Mouse (Mus musculus): Measurements from ENCODE around the gene Ntm. TPM values are rescaled to one million over a fixed set of nuclear protein-coding genes. Genes with fewer than 3 reads are reported as not detected.

Ntm gene
- total RNA-seq, 4 experiments from 2014 or later: 0.46 to 1.4 (median 1.1) TPM

DNA sequence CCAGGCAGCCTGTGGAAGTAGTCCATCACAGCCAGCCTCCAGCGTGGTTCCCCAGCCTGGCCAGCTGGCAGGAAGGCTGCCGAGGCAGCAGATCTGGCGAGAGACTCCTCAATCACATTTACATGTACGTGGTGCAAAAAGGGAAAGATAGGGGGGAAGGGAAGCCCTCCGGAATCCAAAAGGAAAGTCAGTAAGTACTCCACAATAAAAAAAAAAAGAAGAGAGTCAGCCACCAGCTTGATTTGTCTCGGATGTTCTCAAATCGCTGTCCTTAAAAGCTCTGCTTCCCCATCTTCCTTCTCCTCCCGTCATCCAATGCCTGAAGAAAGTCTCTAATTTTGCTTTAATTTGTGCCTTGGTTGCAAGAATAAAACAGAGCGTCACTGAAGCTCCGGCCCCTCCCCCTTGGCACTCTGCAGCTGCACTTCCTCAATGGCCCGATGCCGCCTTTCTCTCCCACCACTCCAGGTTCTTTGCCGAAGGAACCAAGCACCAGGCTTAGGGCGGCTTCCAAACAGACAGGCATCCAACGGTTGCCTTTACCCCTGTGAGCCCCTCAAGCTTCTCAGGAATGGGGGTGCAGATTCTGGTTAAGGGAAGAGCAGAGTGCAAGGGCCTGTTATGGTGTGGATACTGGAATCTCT lies 212.4 kb downstream of the Ntm start:
- DNase-seq: no peak

DNA sequence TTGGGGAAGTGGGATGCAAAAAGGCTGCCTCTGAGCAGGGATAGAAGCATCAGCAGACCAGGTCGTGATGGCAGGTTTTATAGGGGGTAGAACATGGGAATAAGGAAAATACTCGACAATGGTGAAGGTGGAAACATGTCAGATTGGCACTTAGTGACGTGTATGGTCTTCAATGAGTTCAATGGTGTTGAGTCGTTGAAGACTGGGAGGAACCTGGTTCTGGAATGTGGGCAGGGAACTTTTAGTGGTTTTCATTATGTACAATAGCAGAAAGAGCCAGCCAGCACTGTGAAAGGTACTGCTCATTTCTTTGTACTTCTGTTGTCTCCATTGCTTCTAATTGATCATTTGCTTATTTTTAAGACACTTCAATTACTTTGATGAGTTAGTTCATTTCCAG lies 214.9 kb downstream of the Ntm start:
- DNase-seq: no peak

DNA sequence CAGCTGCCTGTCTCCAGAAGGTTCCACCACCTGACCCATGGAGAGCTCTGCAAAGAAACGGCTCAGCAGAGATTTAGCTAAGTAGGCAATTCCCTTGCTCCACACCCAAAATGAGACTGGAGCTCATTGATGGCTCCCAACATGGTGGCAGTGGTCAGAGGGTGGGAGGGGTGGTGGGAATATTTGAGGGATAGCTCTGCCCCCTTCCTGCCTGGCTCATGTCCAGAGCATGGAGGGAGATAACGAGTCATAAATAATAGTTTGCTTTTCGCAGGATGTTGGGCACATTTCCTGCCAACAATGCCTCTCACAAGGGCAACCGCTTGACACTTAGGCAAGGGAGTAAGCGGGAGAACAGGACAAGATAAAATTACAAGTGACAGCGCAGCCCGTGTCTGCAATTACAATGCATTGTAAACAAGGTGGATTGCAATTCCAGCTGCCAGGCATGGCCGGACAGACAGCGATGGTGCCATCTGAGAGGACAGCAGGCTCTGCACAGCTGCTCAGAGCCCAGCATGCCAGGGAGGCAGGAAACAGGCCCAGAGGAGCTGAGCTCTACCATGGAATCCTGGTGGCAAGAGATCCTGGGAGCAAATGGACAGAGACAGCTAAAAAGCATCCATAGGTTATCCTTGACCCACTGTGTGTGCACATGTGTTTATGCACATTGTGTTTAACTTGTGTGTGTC lies 224.0 kb downstream of the Ntm start:
- DNase-seq: no peak

DNA sequence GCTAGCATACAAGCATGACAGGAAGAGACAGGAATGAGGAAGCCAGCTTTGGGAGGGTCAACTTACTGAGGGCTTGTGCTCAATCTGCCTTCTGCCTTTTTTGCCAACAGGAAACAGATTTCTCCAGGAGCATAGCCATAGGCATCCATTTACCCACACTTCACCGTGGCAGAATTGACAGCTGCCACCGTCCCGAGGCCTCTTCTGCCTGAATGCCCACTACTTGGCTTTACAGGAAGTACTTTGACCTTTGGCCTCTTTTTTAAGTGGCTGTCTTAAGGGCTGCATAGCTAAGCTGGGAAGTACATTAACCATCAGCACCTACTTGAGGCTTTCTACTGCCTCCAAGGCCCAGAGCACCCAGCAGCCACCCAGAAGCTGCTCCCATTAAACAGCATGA lies 226.9 kb downstream of the Ntm start:
- DNase-seq: no peak

DNA sequence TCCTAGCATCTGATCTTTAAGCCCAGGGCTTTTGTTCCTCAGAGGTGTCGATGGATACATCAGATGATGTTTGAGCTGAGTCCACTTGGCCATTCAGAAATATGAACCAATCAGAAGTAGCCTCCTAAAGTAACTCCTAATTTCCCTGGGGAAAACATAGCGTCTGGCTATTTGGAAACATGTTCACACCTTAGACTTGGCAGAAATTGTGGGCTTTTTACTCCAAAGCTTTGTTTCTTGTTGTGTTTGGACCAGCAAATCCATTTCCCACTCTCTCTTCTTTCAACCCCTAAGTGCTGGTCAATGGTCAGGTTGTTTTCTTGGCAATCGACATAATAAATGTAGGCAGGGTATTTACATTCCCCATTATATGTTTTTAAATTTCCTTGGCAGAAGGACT lies 230.0 kb downstream of the Ntm start:
- no peak for DNase-seq

DNA sequence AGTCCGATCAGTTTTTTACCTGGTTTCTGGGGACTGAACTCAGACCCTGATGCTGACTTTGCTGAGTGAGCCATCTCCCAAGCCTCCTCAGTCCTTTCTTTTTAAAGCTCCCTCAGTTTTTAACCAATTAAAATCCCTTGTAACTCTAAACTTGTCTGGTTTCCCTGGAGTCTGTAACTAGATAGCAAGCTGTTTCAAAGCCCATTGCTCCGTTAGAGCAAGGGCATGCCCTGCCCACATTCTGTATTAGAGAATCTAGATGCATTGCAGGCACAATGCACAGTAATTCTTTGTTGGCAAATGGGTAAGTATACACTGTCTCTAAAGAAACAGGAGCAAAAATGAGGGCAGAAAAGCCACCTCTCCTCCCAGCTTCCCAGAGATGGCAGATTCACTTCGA lies 231.3 kb downstream of the Ntm start:
- DNase-seq: no peak

DNA sequence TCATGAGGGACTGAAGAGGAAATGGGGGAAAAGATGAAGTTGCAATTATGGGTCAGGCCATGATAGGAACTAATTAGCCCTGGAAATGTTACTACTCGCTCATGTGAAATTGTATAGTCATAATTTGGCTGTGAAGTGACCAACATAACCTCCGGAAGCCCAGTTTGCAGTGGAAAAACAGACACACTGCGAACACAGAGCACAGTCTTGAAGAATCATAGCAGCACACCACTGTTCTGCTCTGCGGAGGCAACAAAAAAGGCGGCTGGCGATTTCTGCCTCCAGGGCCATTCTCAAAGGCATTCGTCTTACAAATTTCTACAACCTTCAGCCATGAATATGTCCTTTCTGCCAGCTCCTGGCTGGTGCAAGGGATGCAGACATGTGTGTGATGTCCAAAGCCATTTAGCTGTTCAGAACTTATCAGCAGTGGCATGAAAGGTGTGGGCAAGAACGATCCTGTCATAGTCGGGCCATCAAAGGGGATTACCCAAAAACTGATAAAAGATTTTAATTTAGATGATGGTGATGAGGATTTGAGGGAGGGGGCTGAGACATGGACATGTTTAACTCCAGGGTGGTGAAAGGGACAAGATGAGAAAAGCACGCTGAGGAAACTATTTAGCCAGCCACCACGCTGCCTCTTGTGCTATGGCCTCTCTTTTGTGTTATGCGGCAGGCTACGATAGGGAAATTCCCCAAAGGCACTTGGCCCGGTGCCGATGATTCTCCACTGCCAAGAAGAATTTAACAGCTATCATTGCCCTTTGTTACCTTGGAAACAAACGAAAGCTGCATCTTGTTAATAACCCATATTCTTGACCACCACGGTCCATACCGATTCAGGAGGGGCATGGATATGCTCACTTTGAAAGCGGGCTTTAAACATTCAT lies 235.2 kb downstream of the Ntm start:
- DNase-seq: no peak

DNA sequence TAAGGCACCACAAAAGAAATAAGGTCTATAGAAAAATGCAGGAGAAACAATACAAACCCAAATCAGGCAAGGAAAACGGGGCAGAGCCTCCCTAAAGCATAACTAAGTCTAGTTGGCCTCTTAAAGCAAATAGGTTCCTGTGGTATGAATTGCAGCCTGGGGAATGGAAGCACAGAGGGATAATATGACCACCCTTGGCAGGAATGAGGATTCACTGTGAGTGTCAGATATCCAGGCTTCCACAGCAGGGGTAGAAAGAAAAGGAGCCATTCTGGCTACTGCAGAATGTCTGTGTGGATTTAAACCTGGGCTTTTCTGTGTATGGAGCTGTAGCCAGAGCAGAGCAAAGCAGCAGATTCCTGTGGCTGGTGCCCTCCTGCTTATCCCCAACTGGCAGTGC lies 241.5 kb downstream of the Ntm start:
- DNase-seq: no peak

DNA sequence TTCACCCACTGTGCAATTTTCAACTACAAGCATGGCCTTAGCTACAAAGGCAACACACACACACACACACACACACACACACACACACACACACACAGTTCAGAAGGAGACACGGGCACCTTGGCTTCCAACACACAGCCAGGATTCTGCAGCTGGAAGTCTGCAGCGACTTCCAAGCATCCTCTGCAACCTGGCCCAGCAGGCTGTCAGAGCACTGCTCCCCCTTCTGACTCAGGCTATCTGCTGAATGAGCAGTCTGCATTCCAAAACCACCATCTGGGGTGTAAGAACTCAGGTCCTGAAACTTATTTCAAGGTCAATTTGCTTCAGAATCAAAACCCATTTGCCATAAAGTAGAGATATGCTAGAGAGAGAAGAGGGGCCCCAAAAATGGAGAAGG lies 246.1 kb downstream of the Ntm start:
- DNase-seq: no peak

DNA sequence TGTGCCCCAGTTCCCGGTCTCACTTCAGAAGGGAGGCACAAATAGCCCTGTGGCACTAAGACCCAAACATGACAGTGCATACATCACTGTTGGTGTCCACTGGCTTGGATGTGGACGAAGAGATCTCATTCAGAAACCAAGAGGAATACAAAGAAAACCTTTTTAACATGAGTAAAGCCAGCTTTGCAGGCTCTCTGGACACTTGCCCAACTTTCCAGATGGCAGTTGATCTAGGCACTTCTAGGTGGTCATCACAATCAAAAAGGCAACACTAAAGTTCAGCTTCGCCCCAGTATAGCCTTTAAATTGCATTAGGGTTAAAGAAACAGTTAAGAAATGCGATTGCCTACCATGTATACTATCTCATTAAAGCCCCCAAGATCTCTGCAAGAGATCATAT lies 264.7 kb downstream of the Ntm start:
- DNase-seq: no peak

DNA sequence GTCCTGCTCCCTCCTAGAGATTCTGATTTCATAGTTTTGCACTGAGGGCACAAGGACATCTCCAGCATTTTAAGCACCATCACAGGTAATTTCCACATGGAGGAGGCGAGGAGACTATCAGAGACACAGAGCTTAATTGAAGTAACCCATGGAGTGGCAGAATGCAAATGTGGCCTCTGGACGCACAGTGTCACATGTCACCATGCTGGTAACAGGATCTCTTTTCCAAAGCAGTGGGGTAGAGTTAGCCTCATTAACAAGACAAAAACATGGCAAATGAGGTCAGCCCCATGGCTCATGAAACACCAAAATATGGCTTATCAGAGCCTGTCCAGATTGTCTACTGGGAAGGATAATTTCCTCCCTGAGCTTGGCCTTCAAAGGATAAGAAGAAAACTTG lies 268.8 kb downstream of the Ntm start:
- DNase-seq: no peak

DNA sequence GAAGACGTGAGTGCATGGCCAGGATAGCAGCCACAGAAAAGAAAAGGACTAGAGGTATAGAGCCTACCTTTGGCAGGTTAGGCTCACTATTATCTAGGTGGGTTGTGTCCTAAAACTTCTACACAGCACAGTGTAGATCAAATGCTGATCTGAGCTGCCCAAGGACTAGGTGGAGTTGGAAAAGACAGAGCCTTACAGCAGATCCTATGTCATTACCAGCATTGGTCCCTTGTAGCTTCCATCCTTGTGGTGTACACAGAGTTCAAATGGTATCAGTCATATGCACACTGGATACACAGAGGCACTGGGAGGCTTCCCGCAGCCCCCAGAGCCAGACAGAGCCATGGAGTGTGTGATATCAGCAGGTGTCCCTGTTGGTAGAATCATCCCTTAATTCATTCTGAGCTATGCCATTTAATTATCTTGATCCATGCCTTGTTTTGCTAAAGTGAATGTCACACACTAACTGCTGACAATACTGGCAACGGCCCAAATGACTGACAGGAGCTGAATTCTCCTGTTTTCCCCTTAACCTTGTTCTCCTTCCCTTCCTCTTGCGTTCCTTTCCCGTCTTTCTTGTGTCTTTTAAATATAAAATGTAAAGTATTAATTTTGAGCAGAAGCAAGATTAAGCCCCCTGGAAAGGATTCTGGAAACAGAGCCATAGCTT lies 271.6 kb downstream of the Ntm start:
- no peak for DNase-seq

DNA sequence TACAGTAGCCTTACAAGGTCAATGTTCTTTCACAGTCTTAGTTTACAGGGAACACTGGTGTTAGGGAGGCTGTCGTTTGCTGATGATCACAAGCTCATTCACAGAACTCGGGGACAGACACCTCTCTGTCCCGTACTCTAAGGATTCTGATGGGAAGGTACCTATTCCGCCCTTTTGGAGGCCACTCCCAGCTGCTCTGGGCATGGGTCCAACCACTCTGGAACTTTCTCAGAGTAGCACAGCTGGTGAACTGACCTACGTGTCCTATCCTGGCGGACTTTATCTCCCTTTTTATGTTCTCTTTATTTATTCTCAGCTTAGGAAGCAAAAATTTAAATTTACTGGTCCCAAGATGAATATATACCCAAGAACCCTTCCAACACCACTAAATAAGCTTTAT lies 280.7 kb downstream of the Ntm start:
- no peak for DNase-seq

DNA sequence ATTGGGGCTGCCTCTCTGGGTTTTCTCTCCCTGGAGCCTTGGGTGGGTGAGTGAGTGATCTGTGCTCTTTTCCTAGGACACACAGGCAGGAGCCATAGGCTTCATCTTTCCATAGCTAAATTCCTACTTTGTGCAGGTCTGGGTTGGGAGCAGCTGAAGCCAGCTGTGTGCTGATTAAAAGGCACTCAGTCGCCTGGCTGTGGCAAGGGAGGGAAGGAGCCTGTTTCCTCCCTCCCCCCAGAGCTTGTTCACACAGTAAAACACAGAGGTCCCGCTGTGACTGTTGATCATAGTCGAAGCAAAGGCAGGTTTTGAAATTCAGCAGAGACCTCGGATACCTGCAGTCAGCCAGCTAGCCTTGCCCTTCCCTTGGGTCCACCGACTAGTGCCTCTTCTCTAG lies 282.3 kb downstream of the Ntm start:
- DNase-seq: no peak

DNA sequence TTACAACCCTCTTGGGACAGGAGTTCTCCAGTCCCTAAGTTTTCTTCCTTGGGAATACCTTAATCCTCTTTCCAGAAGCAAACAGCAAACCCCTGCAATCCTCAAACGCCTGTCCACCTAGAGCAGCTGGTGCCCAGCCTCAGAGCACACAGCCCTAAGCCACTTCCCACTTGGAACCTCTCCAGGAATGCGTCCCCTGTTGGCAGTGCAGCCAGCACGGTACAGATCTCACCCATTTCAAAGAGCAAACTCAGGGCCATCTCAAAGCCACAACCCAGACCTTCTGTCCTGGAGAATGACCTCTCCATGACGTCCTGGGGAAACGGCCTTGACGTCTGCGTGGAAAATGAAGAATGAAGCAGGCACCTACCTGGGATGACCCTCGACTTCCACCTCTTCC lies 289.0 kb downstream of the Ntm start:
- peak; percentile 65 for DNase-seq

DNA sequence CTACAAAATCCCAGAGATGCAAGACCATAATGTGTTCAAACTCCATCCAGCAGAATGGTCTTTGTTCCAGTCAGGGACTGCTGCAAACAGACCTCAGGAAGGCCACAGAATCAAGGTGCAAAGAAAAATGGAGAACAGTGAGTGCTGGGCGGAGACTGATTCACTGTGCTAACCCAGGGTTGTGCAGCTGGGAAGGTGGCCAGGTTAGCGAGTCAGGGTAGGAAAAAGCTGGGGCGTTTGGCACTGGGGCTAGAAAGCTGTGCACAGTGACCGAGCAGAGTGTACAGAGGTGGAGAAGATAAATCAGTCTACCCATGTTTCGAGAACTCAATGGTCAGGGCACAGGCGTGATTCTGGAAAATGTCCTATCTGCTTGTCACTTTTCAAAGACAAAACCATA lies 291.1 kb downstream of the Ntm start:
- DNase-seq: no peak

DNA sequence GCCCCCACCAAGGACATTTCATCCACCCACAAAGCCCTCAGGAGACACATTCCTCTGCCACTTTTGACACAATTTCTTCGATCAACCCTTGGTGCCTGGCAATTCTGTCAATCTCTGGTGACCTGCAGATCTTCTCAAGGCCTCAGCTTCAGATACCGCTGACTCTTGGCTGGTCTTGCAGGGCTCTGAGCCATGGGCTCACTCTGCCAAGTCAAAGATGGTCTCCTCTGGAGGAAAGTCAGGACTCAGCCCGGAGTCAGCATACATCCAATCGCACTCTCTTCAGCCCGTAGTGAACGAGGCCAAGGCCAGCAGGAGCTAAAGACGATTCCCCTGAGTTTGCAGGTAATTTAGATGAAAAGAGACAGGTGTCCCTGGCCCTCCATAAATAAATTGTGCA lies 299.7 kb downstream of the Ntm start:
- DNase-seq: no peak

DNA sequence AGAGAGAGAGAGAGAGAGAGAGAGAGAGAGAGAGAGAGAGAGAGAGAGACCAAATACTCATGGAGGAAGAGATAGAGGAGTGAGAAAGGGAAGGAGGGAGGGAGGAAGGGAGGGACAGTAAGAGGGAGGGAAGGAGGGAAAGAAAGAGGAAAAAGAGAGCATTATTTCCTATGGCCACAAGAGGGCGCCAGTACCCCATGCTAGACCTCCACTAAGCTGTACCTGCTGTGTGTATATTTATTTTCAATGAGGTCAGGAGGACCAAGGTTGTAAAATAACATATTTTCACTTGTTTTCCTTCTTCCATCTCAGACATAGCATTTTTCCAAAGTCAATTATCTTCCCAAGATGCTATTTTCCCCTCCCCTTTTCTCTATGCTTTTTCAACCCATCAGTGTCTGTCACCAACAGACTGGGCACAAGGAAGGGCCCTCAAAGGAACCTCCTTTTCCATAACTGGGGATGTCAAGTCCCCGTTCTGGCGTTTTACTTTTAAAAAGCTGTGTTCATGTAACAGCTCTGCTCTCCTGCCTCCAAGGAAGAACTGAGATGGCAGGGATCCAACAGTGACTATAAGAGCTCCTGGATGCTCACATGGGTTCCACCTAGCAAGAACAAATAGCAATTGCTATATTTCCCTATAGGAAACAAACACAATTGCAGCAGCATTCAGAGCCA lies 301.3 kb downstream of the Ntm start:
- no peak for DNase-seq

DNA sequence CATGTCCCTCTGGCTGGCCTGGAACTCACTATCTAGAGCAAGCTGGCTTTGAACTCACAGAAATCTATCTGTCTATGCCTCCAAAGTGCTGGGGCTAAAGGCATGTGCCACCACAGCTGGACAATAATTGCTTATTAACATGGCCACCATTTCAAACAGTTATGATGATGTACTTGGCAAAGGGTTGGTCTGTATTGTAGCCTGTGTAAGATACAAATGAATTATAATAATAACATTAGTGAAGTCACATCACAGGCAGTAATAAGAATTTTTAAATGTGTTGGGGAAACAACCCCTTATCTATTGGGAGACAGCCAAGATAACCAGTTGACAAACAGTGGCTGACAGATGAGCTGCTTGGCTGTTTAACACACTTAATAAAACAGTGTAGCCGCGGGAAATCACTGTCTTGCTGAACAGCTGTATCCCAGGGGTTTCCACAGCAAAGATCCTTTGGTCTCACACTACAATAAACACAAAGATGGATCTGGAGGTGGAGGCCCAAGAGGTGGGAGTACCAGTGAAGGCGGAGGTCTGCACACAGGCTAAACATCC lies 302.8 kb downstream of the Ntm start:
- DNase-seq: no peak

DNA sequence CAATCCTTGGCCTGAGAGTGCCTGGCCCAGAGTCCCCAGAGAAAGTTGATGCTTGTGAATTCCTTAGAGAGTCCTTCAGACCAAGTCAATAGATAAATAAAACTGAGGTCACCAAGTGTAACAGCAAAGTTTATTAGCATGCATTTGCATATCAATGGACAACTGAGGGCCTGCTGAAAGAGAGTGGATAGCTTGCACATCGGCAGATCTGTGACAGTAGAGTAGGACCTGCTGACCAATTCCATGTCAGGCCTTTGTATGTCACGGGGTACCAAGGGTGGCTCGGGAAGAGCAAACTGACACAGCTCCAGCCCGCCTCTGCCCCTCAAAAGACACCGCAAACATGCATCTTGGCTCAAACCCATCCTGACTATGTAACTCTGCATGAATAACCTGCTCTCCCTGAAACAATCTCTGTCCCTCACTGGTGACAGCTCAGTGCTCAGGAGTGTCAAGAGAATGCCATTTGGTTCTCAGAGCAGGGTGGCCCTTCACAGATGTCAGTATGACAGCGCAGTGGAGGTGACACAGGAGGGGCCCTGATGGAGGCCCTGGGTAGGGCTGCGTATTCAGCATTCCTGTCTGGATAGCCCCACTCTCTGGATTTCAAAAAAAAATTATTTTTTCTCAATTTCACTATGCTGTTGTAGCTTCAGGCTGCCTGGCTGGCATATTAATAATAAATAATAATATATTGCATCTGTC lies 305.0 kb downstream of the Ntm start:
- no peak for DNase-seq

DNA sequence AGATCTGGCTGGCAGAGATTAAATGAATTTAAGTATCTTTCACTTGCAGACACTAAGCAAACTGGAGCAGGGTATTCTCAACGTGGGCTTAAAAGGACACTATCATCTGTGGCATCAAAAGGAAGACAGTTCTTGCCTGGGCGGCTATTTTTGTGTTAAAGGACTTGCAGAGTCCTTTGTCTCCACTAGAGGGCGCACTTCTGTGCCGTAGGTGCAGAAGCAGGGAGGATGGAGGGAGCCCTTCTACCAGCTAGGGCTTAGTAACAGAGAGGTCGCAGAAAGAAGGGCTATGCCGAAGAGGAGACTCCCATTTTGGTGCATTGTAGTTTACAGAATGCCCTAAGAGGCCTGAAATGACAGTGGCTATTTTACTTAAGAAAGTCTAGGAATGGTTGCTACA lies 308.1 kb downstream of the Ntm start:
- DNase-seq: no peak

Measured in adrenal gland, adult 8-10 months (tissue).